In genomic region chr7:78491176-78491575, GRCm38 (mm10) we compare ENCODE assay signal across 16 mouse cellular contexts.
DNase-seq lines count a peak whose midpoint lies in the region; ATAC-seq and TF ChIP-seq lines count a peak whose summit lies in the region.
"Had no signal": no experiment of that assay in that cellular context is flagged by ENCODE, and none has a peak within 500 bp of the region (broad histone marks: within the 10 kb centered on the region; RNA-seq: fewer than 3 reads in every experiment).

No protein-coding gene starts in this region.

- WGBS in midbrain, embryonic 11.5 days = 68% methylated on average over 7 of the region's 7 CpGs
- WGBS in midbrain, postnatal 0 days = 62% methylated on average over 7 of the region's 7 CpGs
- 68% methylated on average over 7 of the region's 7 CpGs for WGBS in midbrain, embryonic 14.5 days

- ATAC-seq in midbrain, embryonic 11.5 days (ENCODE audit: low FRiP score) = 0 out of 2 replicates have a peak, but pooled peaks have one; percentile 40
- no peak for ATAC-seq in midbrain, postnatal 0 days (ENCODE audit: low FRiP score)
- ATAC-seq in midbrain, embryonic 14.5 days (ENCODE audit: low FRiP score, low TSS enrichment) = no peak
- ATAC-seq: midbrain, embryonic 16.5 days; Patski had no signal

- H3K4me1 ChIP-seq in midbrain, embryonic 11.5 days (ENCODE audit: control insufficient read depth, insufficient read depth, low read length) = no peaks in the 10 kb centered on the region
- no peaks in the 10 kb centered on the region for H3K4me1 ChIP-seq in midbrain, postnatal 0 days (ENCODE audit: insufficient read depth, low read length)
- no peaks in the 10 kb centered on the region for H3K4me1 ChIP-seq in midbrain, embryonic 14.5 days (ENCODE audit: control insufficient read depth, insufficient read depth, low read length)
- H3K4me1 ChIP-seq: limb, embryonic 15.5 days had no signal

- H3K4me3 ChIP-seq in midbrain, embryonic 11.5 days (ENCODE audit: low read depth, low read length) = no peak overlapping the region
- H3K4me3 ChIP-seq in midbrain, postnatal 0 days (ENCODE audit: low read depth, low read length) = no peak overlapping the region
- no peak overlapping the region for H3K4me3 ChIP-seq in midbrain, embryonic 14.5 days (replicated peaks; ENCODE audit: low read depth, low read length)
- H3K4me3 ChIP-seq: left cerebral cortex, adult 2 months; limb, embryonic 15.5 days had no signal

- H3K36me3 ChIP-seq in midbrain, embryonic 11.5 days (ENCODE audit: control insufficient read depth, insufficient read depth, low read length) = no peaks in the 10 kb centered on the region
- H3K36me3 ChIP-seq in midbrain, postnatal 0 days (ENCODE audit: insufficient read depth, low read length) = 0 out of 2 replicates have a peak, but pooled peaks cover 6% of the 10 kb centered on the region
- no peaks in the 10 kb centered on the region for H3K36me3 ChIP-seq in midbrain, embryonic 14.5 days (ENCODE audit: control insufficient read depth, insufficient read depth, low read length)
- H3K36me3 ChIP-seq: limb, embryonic 15.5 days had no signal

- DNase-seq in embryo, embryonic 10 days (ENCODE audit: low spot score) = peak; percentile 23
- DNase-seq in embryo, embryonic 9.5 days (ENCODE audit: extremely low spot score) = no peak
- no peak for DNase-seq in midbrain, embryonic 11.5 days (ENCODE audit: low spot score, missing footprints)
- DNase-seq in midbrain, postnatal 0 days (ENCODE audit: low spot score) = no peak
- peak; percentile 7 for DNase-seq in embryo, embryonic 11.5 days (ENCODE audit: low read depth, low spot score)
- peak; percentile 13 for DNase-seq in mesoderm, embryonic 11.5 days (ENCODE audit: low read depth, low spot score)
- DNase-seq in midbrain, embryonic 14.5 days = no peak
- no peak for DNase-seq in left cerebral cortex, postnatal 36 days (ENCODE audit: low spot score in 2 of 2)
- DNase-seq: heart, postnatal 14 days; lung, postnatal 14 days; right cerebral cortex, postnatal 25 days; thymus, postnatal 4 days had no signal

- no peak for TF ChIP-seq CTCF in midbrain, postnatal 0 days (IDR thresholded peaks at IDR 0.05)

- no peaks in the 10 kb centered on the region for H3K27me3 ChIP-seq in midbrain, embryonic 11.5 days (ENCODE audit: control insufficient read depth, insufficient read depth, low read length)
- no peaks in the 10 kb centered on the region for H3K27me3 ChIP-seq in midbrain, postnatal 0 days (ENCODE audit: insufficient read depth, low read length)
- H3K27me3 ChIP-seq in midbrain, embryonic 14.5 days (ENCODE audit: control insufficient read depth, insufficient read depth, low read length) = no peaks in the 10 kb centered on the region
- H3K27me3 ChIP-seq: limb, embryonic 15.5 days; Patski had no signal

- intact Hi-C loops in left cerebral cortex, postnatal 36 days (cut with DNase I) = no loop called here

- H3K27ac ChIP-seq in midbrain, embryonic 11.5 days (ENCODE audit: low read depth, low read length) = no peak overlapping the region
- no peak overlapping the region for H3K27ac ChIP-seq in midbrain, postnatal 0 days (ENCODE audit: low read depth, low read length)
- H3K27ac ChIP-seq in midbrain, embryonic 14.5 days (replicated peaks; ENCODE audit: low read depth, low read length) = no peak overlapping the region
- H3K27ac ChIP-seq: left cerebral cortex, adult 2 months; limb, embryonic 15.5 days had no signal

- H3K9ac ChIP-seq in midbrain, embryonic 11.5 days (ENCODE audit: low read length) = no peak overlapping the region
- no peak overlapping the region for H3K9ac ChIP-seq in midbrain, postnatal 0 days (replicated peaks; ENCODE audit: low read length, poor library complexity, severe bottlenecking)
- H3K9ac ChIP-seq in midbrain, embryonic 14.5 days (replicated peaks; ENCODE audit: low read length) = no peak overlapping the region
- H3K9ac ChIP-seq: limb, embryonic 15.5 days had no signal

- no peak overlapping the region for H3K4me2 ChIP-seq in midbrain, embryonic 11.5 days
- H3K4me2 ChIP-seq in midbrain, postnatal 0 days (ENCODE audit: low read depth, low read length, poor library complexity, severe bottlenecking) = no peak overlapping the region
- no peak overlapping the region for H3K4me2 ChIP-seq in midbrain, embryonic 14.5 days (ENCODE audit: low read length)
- H3K4me2 ChIP-seq: limb, embryonic 15.5 days had no signal

- no peaks in the 10 kb centered on the region for H3K9me3 ChIP-seq in midbrain, embryonic 11.5 days (ENCODE audit: control insufficient read depth, low read length)
- H3K9me3 ChIP-seq in midbrain, postnatal 0 days (ENCODE audit: low read length) = no peaks in the 10 kb centered on the region
- no peaks in the 10 kb centered on the region for H3K9me3 ChIP-seq in midbrain, embryonic 14.5 days (ENCODE audit: control insufficient read depth, low read length)
- H3K9me3 ChIP-seq: limb, embryonic 15.5 days had no signal

Comparison
In these comparisons a context has a peak if more than half of its experiments do, and no peak if none do; other contexts are left out.
1. DNase-seq: peak in embryo, embryonic 10 days (single experiment), embryo, embryonic 11.5 days (single experiment) and mesoderm, embryonic 11.5 days (single experiment); none in embryo, embryonic 9.5 days (single experiment), midbrain, embryonic 11.5 days (single experiment), midbrain, postnatal 0 days (single experiment), midbrain, embryonic 14.5 days (single experiment) and left cerebral cortex, postnatal 36 days (0 of 2).